Mouse (Mus musculus): Measurements from ENCODE around the gene Tmem132c.

DNA sequence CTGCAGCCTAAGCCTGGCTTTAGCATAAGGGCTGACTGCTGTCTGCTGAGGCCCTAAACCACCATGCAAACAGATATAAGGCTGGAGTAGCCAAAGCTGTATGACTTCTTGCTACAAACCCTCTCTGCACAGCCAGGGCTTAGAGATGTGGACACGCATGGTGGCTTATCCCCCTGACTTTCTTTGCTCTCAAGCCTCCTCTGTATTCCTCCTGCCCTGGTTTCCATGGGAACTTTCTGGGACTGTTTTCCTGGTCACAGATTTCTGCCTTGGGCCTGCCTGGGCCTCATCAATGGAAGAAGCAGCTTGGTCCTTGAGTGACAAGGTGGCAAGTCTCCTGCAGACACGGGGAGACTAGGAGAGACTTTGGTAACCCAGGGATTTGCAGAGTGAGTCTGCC, 56.5 kb downstream of the Tmem132c start:
- no peak for TF ChIP-seq CTCF (IDR thresholded peaks at IDR 0.05; ENCODE audit: borderline replicate concordance, extremely low read depth, insufficient read depth, insufficient read length)
- no peak for TF ChIP-seq POLR2A (IDR thresholded peaks at IDR 0.05; ENCODE audit: borderline replicate concordance, extremely low read depth, insufficient read depth, insufficient read length, poor library complexity, severe bottlenecking)
